Mouse (Mus musculus): ENCODE data around the gene Scimp.

DNA sequence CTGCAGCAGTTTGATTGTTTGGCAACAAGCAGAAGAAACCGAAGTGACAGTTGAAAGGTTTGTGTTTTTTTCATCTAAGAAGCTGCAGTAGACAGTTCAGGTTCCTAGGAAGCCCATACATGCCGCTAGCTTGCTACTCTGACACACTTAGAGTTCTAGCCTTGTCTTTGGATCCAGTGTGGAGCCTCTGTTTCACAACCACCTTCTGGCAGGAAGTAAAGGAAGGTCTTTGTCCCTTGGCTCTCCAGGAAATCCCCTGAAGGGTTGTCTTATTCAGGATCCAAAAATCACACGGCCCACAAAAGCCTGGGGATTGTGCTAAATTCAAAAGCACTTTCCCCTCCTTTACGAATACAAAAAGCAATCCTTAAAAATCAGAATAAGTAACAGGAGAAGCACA lies 57.9 kb downstream of the Scimp start:
- TF ChIP-seq CTCF (IDR thresholded peaks at IDR 0.05; ENCODE audit: borderline replicate concordance, insufficient read depth, low read length): no peak
- no peak for TF ChIP-seq POLR2A (IDR thresholded peaks at IDR 0.05; ENCODE audit: low read depth, low read length)

All from embryonic fibroblast, embryonic 13.5 days (primary cell).